Mouse (Mus musculus): Measurements from ENCODE around the gene Fzd7.

- TF ChIP-seq USF1 (IDR thresholded peaks at IDR 0.05; ENCODE audit: low read depth, low read length) (no peak), IRF4 (IDR thresholded peaks at IDR 0.05; ENCODE audit: low read depth, low read length) (no peak), RAD21 (IDR thresholded peaks at IDR 0.05; ENCODE audit: low read depth, low read length) (no peak), MAX (IDR thresholded peaks at IDR 0.05; ENCODE audit: low read length) (no peak), POLR2A (IDR thresholded peaks at IDR 0.05; ENCODE audit: low read depth, low read length) (no peak), SMC3 (IDR thresholded peaks at IDR 0.05; ENCODE audit: low read depth, low read length) (no peak), EP300 (IDR thresholded peaks at IDR 0.05; ENCODE audit: low read length) (no peak), CTCF (conservative IDR thresholded peaks at IDR 0.05 in 1 of 2, IDR thresholded peaks at IDR 0.05 in 1 of 2; ENCODE audit: low read depth in 2 of 2, low read length in 2 of 2) (no peak), E2F4 (IDR thresholded peaks at IDR 0.05; ENCODE audit: insufficient replicate concordance, low read depth, low read length) (no peak), TBP (conservative IDR thresholded peaks at IDR 0.05; ENCODE audit: low read depth, low read length) (no peak), SIN3A (IDR thresholded peaks at IDR 0.05; ENCODE audit: low read length) (no peak), MEF2A (IDR thresholded peaks at IDR 0.05; ENCODE audit: borderline replicate concordance, low read depth, low read length) (no peak), POLR2AphosphoS2 (IDR thresholded peaks at IDR 0.05; ENCODE audit: low read depth, low read length) (no peak)
Measured at GRCm38 (mm10) chr1:59470766-59471165, 11.5 kb upstream of the Fzd7 start.
